Mouse (Mus musculus) embryonic fibroblast, embryonic 13.5 days (primary cell): ENCODE measurements around the gene Dgkh. TPM values are rescaled to one million over a fixed set of nuclear protein-coding genes. Genes with fewer than 3 reads are reported as not detected.
"Not testable (repeated sequence)": the region's sequence is repeated elsewhere in the genome, so short reads cannot be mapped to it uniquely, and the experiment has no call there.

Experiments
- H3K27ac ChIP-seq: 2 replicates; pipeline ENCODE4 v1.5.1; 2012; ENCODE audit warnings: low read length, control low read depth, inconsistent platforms; ENCODE audit not compliant: insufficient read depth
- H3K4me1 ChIP-seq: 2 replicates; pipeline ENCODE4 v1.6.1; 2011; ENCODE audit warnings: low read length; ENCODE audit not compliant: control insufficient read depth, insufficient read depth
- H3K4me3 ChIP-seq: 2 replicates; pipeline ENCODE4 v1.5.1; 2011; ENCODE audit warnings: mild to moderate bottlenecking, control low read depth, low read length; ENCODE audit not compliant: insufficient read depth
- CTCF ChIP-seq: IDR thresholded peaks from 2 replicates; pipeline ENCODE4 v1.5.1; 2011; ENCODE audit warnings: mild to moderate bottlenecking, control low read depth, low read length, moderate library complexity, borderline replicate concordance; ENCODE audit not compliant: insufficient read depth
- POLR2A ChIP-seq: IDR thresholded peaks from 2 replicates; pipeline ENCODE4 v1.6.1; 2011; ENCODE audit warnings: low read depth, mild to moderate bottlenecking, control low read depth, low read length, moderate library complexity
- polyA plus RNA-seq: library from polyadenylated mRNA; stranded (reverse); fragments of >200 nt; gene quantifications from 2 replicates; pipeline ENCODE4 v1.2.4, GENCODE M21; 2011; ENCODE audit warnings: low read depth; ENCODE audit not compliant: missing spikeins, insufficient read length

Gene Dgkh
- polyA plus RNA-seq, 1 experiment, result 11.1 TPM

DNA sequence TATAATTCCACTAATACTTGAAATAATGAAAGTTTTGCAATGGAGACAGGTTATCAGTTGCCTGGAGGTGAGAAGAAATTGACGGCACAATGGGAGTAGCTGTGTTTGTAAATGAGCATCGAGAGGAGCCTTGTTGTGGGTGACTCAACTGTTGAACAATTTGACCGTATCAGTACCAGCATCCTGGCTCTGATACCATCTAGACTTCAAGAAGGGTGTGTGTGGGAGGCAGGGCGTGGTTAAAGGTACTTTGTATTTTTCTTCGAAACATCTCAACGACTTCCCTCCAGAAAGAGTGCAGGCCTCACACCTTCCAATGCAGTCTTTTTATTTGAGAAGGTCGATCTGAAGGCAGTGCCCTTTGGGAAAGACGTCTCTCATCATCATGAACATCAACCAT lies 173.5 kb downstream of the Dgkh start:
- no peak overlapping the region for H3K27ac ChIP-seq
- H3K4me3 ChIP-seq, result no peak overlapping the region
- no peaks in the 10 kb centered on the region for H3K4me1 ChIP-seq
- no peak for TF ChIP-seq CTCF
- no peak for TF ChIP-seq POLR2A

DNA sequence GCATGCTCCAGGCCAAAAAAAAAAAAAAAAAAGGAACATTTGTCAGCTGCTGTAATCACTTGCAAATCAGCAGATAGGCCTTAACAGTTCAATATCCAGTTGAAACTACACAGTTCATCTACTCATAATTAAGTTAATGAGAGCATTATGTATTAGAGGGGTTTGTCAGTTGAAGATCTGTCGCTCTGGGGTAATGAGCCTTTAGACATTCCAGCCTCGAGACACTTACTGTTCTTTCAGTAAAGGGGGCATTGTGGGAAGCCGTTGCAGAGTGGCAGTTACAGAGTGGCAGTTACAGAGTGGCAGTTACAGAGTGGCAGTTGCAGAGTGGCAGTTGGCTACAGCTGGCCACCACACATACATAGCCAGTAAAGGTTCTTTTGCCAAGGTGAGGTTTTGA lies 177.7 kb downstream of the Dgkh start:
- not testable (repeated sequence) for H3K4me3 ChIP-seq, H3K27ac ChIP-seq, H3K4me1 ChIP-seq

GRCm38 (mm10) chr14:78553661-78554060 lies 178.9 kb downstream of the Dgkh start:
- H3K27ac ChIP-seq, result no peak overlapping the region
- H3K4me1 ChIP-seq, result no peaks in the 10 kb centered on the region
- no peak overlapping the region for H3K4me3 ChIP-seq
- TF ChIP-seq CTCF (no peak), POLR2A (no peak)

DNA sequence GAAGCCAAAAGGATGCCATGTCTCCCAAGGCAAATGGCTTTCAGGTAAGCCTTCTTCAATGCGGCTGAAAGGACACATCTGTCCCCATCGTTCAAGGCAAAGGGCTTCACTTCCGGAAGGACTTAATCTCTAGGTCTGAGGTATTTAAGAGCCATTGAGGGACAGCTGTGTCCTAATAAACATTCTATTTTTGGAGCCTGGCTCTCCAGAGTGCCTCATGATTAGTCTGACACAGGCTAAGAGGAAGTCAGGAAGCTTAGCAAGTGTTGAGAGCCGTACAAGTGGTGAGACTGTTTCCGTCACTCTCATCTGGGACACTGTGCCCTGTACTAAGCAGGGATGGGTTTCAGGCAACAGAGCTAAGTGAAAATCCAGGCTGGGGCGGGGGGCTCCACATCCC lies 183.8 kb downstream of the Dgkh start:
- no peaks in the 10 kb centered on the region for H3K4me1 ChIP-seq
- H3K4me3 ChIP-seq, result no peak overlapping the region
- H3K27ac ChIP-seq, result no peak overlapping the region
- no peak for TF ChIP-seq CTCF
- no peak for TF ChIP-seq POLR2A

GRCm38 (mm10) chr14:78541319-78541718 lies 191.3 kb downstream of the Dgkh start:
- Histone ChIP-seq H3K4me1 (no peaks in the 10 kb centered on the region), H3K4me3 (no peak overlapping the region), H3K27ac (no peak overlapping the region)
- no peak for TF ChIP-seq POLR2A
- no peak for TF ChIP-seq CTCF

DNA sequence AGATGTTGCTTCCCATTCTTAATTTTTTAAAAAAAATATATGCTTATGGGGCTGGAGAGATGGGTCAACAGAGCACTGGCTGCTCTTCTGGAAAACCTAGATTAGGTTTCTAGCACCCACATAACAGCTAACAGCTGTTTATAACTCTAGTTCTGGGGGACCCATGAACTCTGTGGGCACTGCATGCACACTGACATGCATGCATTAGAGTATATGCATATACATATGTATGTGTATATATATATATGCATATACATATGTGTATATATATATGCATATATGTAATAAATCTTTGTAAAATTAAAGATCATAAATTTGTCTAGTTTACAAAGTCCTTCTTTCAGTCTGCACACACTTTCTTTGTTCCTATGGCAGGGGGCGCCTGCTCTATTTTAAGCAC lies 192.8 kb downstream of the Dgkh start:
- H3K4me3 ChIP-seq, result no peak overlapping the region
- no peak overlapping the region for H3K27ac ChIP-seq
- H3K4me1 ChIP-seq, result no peaks in the 10 kb centered on the region; the same call in 1 of the 2 replicates
- TF ChIP-seq POLR2A, result no peak
- TF ChIP-seq CTCF, result no peak

GRCm38 (mm10) chr14:78538572-78539320 lies 193.8 kb downstream of the Dgkh start:
- peaks cover 4% of the 10 kb centered on the region for H3K4me1 ChIP-seq
- no peak overlapping the region for H3K4me3 ChIP-seq
- TF ChIP-seq POLR2A (0 out of 2 replicates have a peak, but pooled peaks have one; percentile 34), CTCF (no peak)
- peak overlapping the region; percentile 22; the same call in 1 of the 2 replicates for H3K27ac ChIP-seq

DNA sequence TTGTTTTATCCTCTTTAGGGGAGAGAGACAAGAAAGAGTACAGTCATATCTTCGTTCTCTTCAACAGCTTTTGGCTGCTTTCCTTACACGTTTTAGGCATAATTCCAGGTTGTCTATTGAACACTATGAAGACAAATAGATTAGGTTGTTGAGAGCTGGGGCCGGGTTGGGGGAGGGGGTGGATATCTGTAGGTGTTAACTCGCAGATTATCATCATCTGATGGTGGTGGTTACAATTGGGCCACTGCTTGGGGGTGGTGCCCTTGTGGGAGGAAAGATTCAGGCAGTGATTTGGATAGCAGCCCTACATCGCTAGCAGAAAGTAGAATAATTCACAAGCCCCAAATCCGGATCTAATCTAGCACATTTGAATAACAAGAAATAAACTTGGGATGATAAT lies 195.0 kb downstream of the Dgkh start:
- no peak for TF ChIP-seq CTCF
- no peak for TF ChIP-seq POLR2A
- Histone ChIP-seq H3K4me1 (peaks cover 4% of the 10 kb centered on the region), H3K27ac (peak overlapping the region; percentile 22), H3K4me3 (no peak overlapping the region)

- Histone ChIP-seq H3K4me3 (peak within 1 kb of the TSS; percentile 98), H3K27ac (peak within 1 kb of the TSS; percentile 63), H3K4me1 (peaks cover 4% of the 10 kb centered on the region)
- TF ChIP-seq CTCF (no peak), POLR2A (peak; percentile 78)
Observed at GRCm38 (mm10) chr14:78536281-78537165, 196.1 kb downstream of the Dgkh start, which contains the start of gene Akap11. Gene Akap11, minus strand, starts transcription at chr14:78536808.

- TF ChIP-seq POLR2A (no peak), CTCF (no peak)
- peak overlapping the region; percentile 98 for H3K4me3 ChIP-seq
- H3K27ac ChIP-seq, result no peak overlapping the region
- peaks cover 4% of the 10 kb centered on the region for H3K4me1 ChIP-seq
Observed at GRCm38 (mm10) chr14:78535366-78535765, 197.2 kb downstream of the Dgkh start.
